ENCODE assay signal across 18 mouse cellular contexts in genomic region chr3:83801649-83802155, GRCm38 (mm10). TPM values are rescaled to one million over a fixed set of nuclear protein-coding genes. Genes with fewer than 3 reads are reported as not detected.
DNase-seq lines count a peak whose midpoint lies in the region; ATAC-seq and TF ChIP-seq lines count a peak whose summit lies in the region.
"Had no signal": no experiment of that assay in that cellular context is flagged by ENCODE, and none has a peak within 500 bp of the region (broad histone marks: within the 10 kb centered on the region; RNA-seq: fewer than 3 reads in every experiment).

No protein-coding gene starts in this region.

- ATAC-seq in heart, embryonic 11.5 days (replicated peaks; ENCODE audit: insufficient number of reproducible peaks, low FRiP score, low TSS enrichment): no peak
- no peak for ATAC-seq in midbrain, postnatal 0 days (ENCODE audit: low FRiP score)
- ATAC-seq in midbrain, embryonic 13.5 days: no peak
- ATAC-seq: hindbrain, embryonic 16.5 days had no signal

- 0 out of 2 replicates have a peak, but pooled peaks cover 3% of the 10 kb centered on the region for H3K4me1 ChIP-seq in heart, embryonic 10.5 days
- no peaks in the 10 kb centered on the region for H3K4me1 ChIP-seq in heart, embryonic 11.5 days (ENCODE audit: control insufficient read depth, insufficient read depth, low read length)
- H3K4me1 ChIP-seq in midbrain, postnatal 0 days (ENCODE audit: insufficient read depth, low read length): no peaks in the 10 kb centered on the region
- H3K4me1 ChIP-seq in midbrain, embryonic 13.5 days (replicated peaks): no peaks in the 10 kb centered on the region
- peaks cover 7% of the 10 kb centered on the region; the same call in 1 of the 2 replicates for H3K4me1 ChIP-seq in small intestine, adult 2 months (ENCODE audit: control insufficient read depth, insufficient read depth, insufficient read length, low read length)
- H3K4me1 ChIP-seq: embryonic facial prominence, embryonic 12.5 days; heart, embryonic 15.5 days; liver, embryonic 15.5 days had no signal

- no peaks in the 10 kb centered on the region for H3K36me3 ChIP-seq in heart, embryonic 10.5 days
- H3K36me3 ChIP-seq in heart, embryonic 11.5 days (ENCODE audit: control insufficient read depth, insufficient read depth, low read length): no peaks in the 10 kb centered on the region
- H3K36me3 ChIP-seq in midbrain, postnatal 0 days (ENCODE audit: insufficient read depth, low read length): no peaks in the 10 kb centered on the region
- no peaks in the 10 kb centered on the region for H3K36me3 ChIP-seq in midbrain, embryonic 13.5 days
- H3K36me3 ChIP-seq in small intestine, adult 2 months (ENCODE audit: control insufficient read depth, insufficient read depth, low read length): no peaks in the 10 kb centered on the region
- H3K36me3 ChIP-seq: embryonic facial prominence, embryonic 12.5 days; forebrain, embryonic 10.5 days; heart, embryonic 15.5 days; liver, embryonic 15.5 days had no signal

- no peak overlapping the region for H3K4me3 ChIP-seq in heart, embryonic 10.5 days
- H3K4me3 ChIP-seq in heart, embryonic 11.5 days (ENCODE audit: low read depth, low read length): no peak overlapping the region
- H3K4me3 ChIP-seq in midbrain, postnatal 0 days (ENCODE audit: low read depth, low read length): no peak overlapping the region
- H3K4me3 ChIP-seq in midbrain, embryonic 13.5 days (replicated peaks): no peak overlapping the region
- no peak overlapping the region for H3K4me3 ChIP-seq in small intestine, adult 2 months (ENCODE audit: low read depth, low read length)
- H3K4me3 ChIP-seq: embryonic facial prominence, embryonic 12.5 days; forebrain, embryonic 10.5 days; heart, embryonic 15.5 days; liver, embryonic 15.5 days had no signal

- no peak for TF ChIP-seq POLR2A in small intestine, adult 2 months (IDR thresholded peaks at IDR 0.05; ENCODE audit: low read depth, low read length)

- no peak overlapping the region for H3K4me2 ChIP-seq in heart, embryonic 11.5 days
- no peak overlapping the region for H3K4me2 ChIP-seq in midbrain, postnatal 0 days (ENCODE audit: low read depth, low read length, poor library complexity, severe bottlenecking)
- no peak overlapping the region for H3K4me2 ChIP-seq in midbrain, embryonic 13.5 days (replicated peaks)
- H3K4me2 ChIP-seq: embryonic facial prominence, embryonic 12.5 days; heart, embryonic 15.5 days; liver, embryonic 15.5 days had no signal

- peak; percentile 47 for TF ChIP-seq CTCF in midbrain, postnatal 0 days (IDR thresholded peaks at IDR 0.05)
- peak; percentile 35; the same call in 1 of the 2 replicates for TF ChIP-seq CTCF in small intestine, adult 2 months (IDR thresholded peaks at IDR 0.05; ENCODE audit: extremely low read depth, insufficient read length, insufficient replicate concordance, low read depth, low read length)

- peak; percentile 54 for DNase-seq in heart, embryonic 10.5 days (ENCODE audit: low spot score)
- no peak for DNase-seq in midbrain, postnatal 0 days (ENCODE audit: low spot score)
- DNase-seq in WW6 (ENCODE audit: low read depth, low spot score) (peak; percentile 13), adipocyte (ENCODE audit: low spot score) (no peak)
- no peak for DNase-seq in retina, postnatal 1 day
- DNase-seq: cerebellum, postnatal 36 days; kidney, postnatal 4 days; right cerebral cortex, postnatal 14 days; thymus, postnatal 36 days had no signal

- no peaks in the 10 kb centered on the region for H3K27me3 ChIP-seq in heart, embryonic 10.5 days (ENCODE audit: insufficient read depth, poor library complexity, severe bottlenecking)
- H3K27me3 ChIP-seq in heart, embryonic 11.5 days (ENCODE audit: control insufficient read depth, insufficient read depth, low read length): no peaks in the 10 kb centered on the region
- H3K27me3 ChIP-seq in midbrain, postnatal 0 days (ENCODE audit: insufficient read depth, low read length): no peaks in the 10 kb centered on the region
- H3K27me3 ChIP-seq in midbrain, embryonic 13.5 days: no peaks in the 10 kb centered on the region
- no peaks in the 10 kb centered on the region for H3K27me3 ChIP-seq in small intestine, adult 2 months (ENCODE audit: control insufficient read depth, insufficient read depth, low read length)
- H3K27me3 ChIP-seq: embryonic facial prominence, embryonic 12.5 days; heart, embryonic 15.5 days; liver, embryonic 15.5 days had no signal

- no peak overlapping the region for H3K27ac ChIP-seq in heart, embryonic 10.5 days
- no peak overlapping the region for H3K27ac ChIP-seq in heart, embryonic 11.5 days (ENCODE audit: low read depth, low read length)
- H3K27ac ChIP-seq in midbrain, postnatal 0 days (ENCODE audit: low read depth, low read length): no peak overlapping the region
- no peak overlapping the region for H3K27ac ChIP-seq in midbrain, embryonic 13.5 days
- H3K27ac ChIP-seq in small intestine, adult 2 months (ENCODE audit: insufficient read depth, low read depth, low read length): no peak overlapping the region
- H3K27ac ChIP-seq: embryonic facial prominence, embryonic 12.5 days; forebrain, embryonic 10.5 days; heart, embryonic 15.5 days; liver, embryonic 15.5 days had no signal

- H3K9me3 ChIP-seq in heart, embryonic 10.5 days: no peaks in the 10 kb centered on the region
- no peaks in the 10 kb centered on the region for H3K9me3 ChIP-seq in heart, embryonic 11.5 days (replicated peaks; ENCODE audit: control insufficient read depth, low read length)
- no peaks in the 10 kb centered on the region for H3K9me3 ChIP-seq in midbrain, postnatal 0 days (ENCODE audit: low read length)
- peaks cover 7% of the 10 kb centered on the region; the same call in 1 of the 2 replicates for H3K9me3 ChIP-seq in midbrain, embryonic 13.5 days
- H3K9me3 ChIP-seq: embryonic facial prominence, embryonic 12.5 days; heart, embryonic 15.5 days; liver, embryonic 15.5 days had no signal

- 93% methylated on average over 4 of the region's 4 CpGs for WGBS in heart, embryonic 10.5 days
- 96% methylated on average over 4 of the region's 4 CpGs for WGBS in heart, embryonic 11.5 days (ENCODE audit: insufficient replicate concordance)
- WGBS in midbrain, postnatal 0 days: 92% methylated on average over 4 of the region's 4 CpGs
- WGBS in midbrain, embryonic 13.5 days: 97% methylated on average over 4 of the region's 4 CpGs
- 91% methylated on average over 4 of the region's 4 CpGs for WGBS in small intestine, adult 2 months

- H3K9ac ChIP-seq in heart, embryonic 11.5 days (ENCODE audit: low read depth, low read length): no peak overlapping the region
- no peak overlapping the region for H3K9ac ChIP-seq in midbrain, postnatal 0 days (replicated peaks; ENCODE audit: low read length, poor library complexity, severe bottlenecking)
- no peak overlapping the region for H3K9ac ChIP-seq in midbrain, embryonic 13.5 days (replicated peaks)
- H3K9ac ChIP-seq: embryonic facial prominence, embryonic 12.5 days; heart, embryonic 15.5 days; liver, embryonic 15.5 days had no signal

RNA-seq across cellular contexts. Expression of gene Sfrp2, which starts 35.6 kb away (rescaled TPM):
- 6.9 and 27.2 TPM in 2 replicates for polyA plus RNA-seq in heart, embryonic 10.5 days (2016; fragmentation: Nextera tagmentation; extraction: Ambion mirVana)
- polyA plus RNA-seq in heart, embryonic 11.5 days (2014; fragmentation: Nextera tagmentation; extraction: Ambion mirVana): 32.6 and 34.2 TPM in 2 replicates
- 30.8 and 70.0 TPM in 2 replicates for total RNA-seq in midbrain, postnatal 0 days (2014; rRNA removed)
- polyA plus RNA-seq in midbrain, postnatal 0 days (2015; fragmentation: Nextera tagmentation; extraction: Ambion mirVana): 32.8 and 34.1 TPM in 2 replicates
- polyA plus RNA-seq in midbrain, embryonic 13.5 days (2015; fragmentation: Nextera tagmentation; extraction: Ambion mirVana): 35.7 and 41.2 TPM in 2 replicates
- polyA plus RNA-seq in small intestine, adult 2 months (2012; rRNA removed): 0.23 and 1.1 TPM in 2 replicates
- total RNA-seq: megakaryocyte, adult 5-6 weeks had no signal

RNA-seq across cellular contexts. Expression of gene Tlr2, which starts 39.9 kb away (rescaled TPM):
- 1.8 and 1.9 TPM in 2 replicates for polyA plus RNA-seq in heart, embryonic 10.5 days (2016; fragmentation: Nextera tagmentation; extraction: Ambion mirVana)
- 2.3 and 2.6 TPM in 2 replicates for polyA plus RNA-seq in heart, embryonic 11.5 days (2014; fragmentation: Nextera tagmentation; extraction: Ambion mirVana)
- 1.2 and 1.7 TPM in 2 replicates for total RNA-seq in midbrain, postnatal 0 days (2014; rRNA removed)
- polyA plus RNA-seq in midbrain, postnatal 0 days (2015; fragmentation: Nextera tagmentation; extraction: Ambion mirVana): 0.91 and 0.99 TPM in 2 replicates
- 0.63 and 0.79 TPM in 2 replicates for polyA plus RNA-seq in midbrain, embryonic 13.5 days (2015; fragmentation: Nextera tagmentation; extraction: Ambion mirVana)
- 0.84 and 1.1 TPM in 2 replicates for polyA plus RNA-seq in small intestine, adult 2 months (2012; rRNA removed)

Comparison
In these comparisons a context has a peak if more than half of its experiments do, and no peak if none do; other contexts are left out.
1. DNase-seq: peak in heart, embryonic 10.5 days (single experiment) and WW6 (single experiment); none in midbrain, postnatal 0 days (single experiment), adipocyte (single experiment) and retina, postnatal 1 day (single experiment).